8 mouse cellular contexts compared by ENCODE assay signal in genomic region chr7:28570982-28571682, GRCm38 (mm10). TPM values are rescaled to one million over a fixed set of nuclear protein-coding genes. Genes with fewer than 3 reads are reported as not detected.
DNase-seq lines count a peak whose midpoint lies in the region; ATAC-seq lines count a peak whose summit lies in the region.

No protein-coding gene starts in this region.

- WGBS in embryonic facial prominence, embryonic 14.5 days = 36% methylated on average over 5 of the region's 5 CpGs
- WGBS in stomach, embryonic 16.5 days = 25% methylated on average over 5 of the region's 5 CpGs

- peak; percentile 30 for DNase-seq in retina, postnatal 1 day
- DNase-seq in retina, embryonic 14.5 days (ENCODE audit: low spot score) = no peak
- DNase-seq in embryonic facial prominence, embryonic 14.5 days (ENCODE audit: low spot score) = peak; percentile 73
- DNase-seq in kidney, postnatal 14 days = peak; percentile 74
- DNase-seq in layer of hippocampus, adult 9-11 months = no peak
- DNase-seq in gastrocnemius, postnatal 25 days = no peak
- DNase-seq in ovary, postnatal 10 days (ENCODE audit: low spot score) = no peak

- peak overlapping the region; percentile 64 for H3K27ac ChIP-seq in embryonic facial prominence, embryonic 14.5 days (replicated peaks; ENCODE audit: low read depth, low read length)
- peak overlapping the region; percentile 98 for H3K27ac ChIP-seq in stomach, embryonic 16.5 days (ENCODE audit: low read length)

- H3K4me3 ChIP-seq in embryonic facial prominence, embryonic 14.5 days (ENCODE audit: low read depth, low read length) = no peak overlapping the region
- peak overlapping the region; percentile 8; the same call in 1 of the 2 replicates for H3K4me3 ChIP-seq in stomach, embryonic 16.5 days (replicated peaks; ENCODE audit: low read length)

- H3K4me2 ChIP-seq in embryonic facial prominence, embryonic 14.5 days (ENCODE audit: low read depth, low read length) = peak overlapping the region; percentile 22; the same call in 1 of the 2 replicates
- peak overlapping the region; percentile 42 for H3K4me2 ChIP-seq in stomach, embryonic 16.5 days (ENCODE audit: low read depth, low read length)

- peaks cover 11% of the 10 kb centered on the region for H3K4me1 ChIP-seq in embryonic facial prominence, embryonic 14.5 days (ENCODE audit: control insufficient read depth, insufficient read depth, low read length)
- peaks cover 53% of the 10 kb centered on the region for H3K4me1 ChIP-seq in stomach, embryonic 16.5 days (ENCODE audit: control insufficient read depth, insufficient read depth, low read length)

- H3K27me3 ChIP-seq in embryonic facial prominence, embryonic 14.5 days (replicated peaks; ENCODE audit: control insufficient read depth, insufficient read depth, low read length) = no peaks in the 10 kb centered on the region
- no peaks in the 10 kb centered on the region for H3K27me3 ChIP-seq in stomach, embryonic 16.5 days (ENCODE audit: control insufficient read depth, insufficient read depth, low read length)

- no peaks in the 10 kb centered on the region for H3K9me3 ChIP-seq in embryonic facial prominence, embryonic 14.5 days (ENCODE audit: control insufficient read depth, low read length)
- H3K9me3 ChIP-seq in stomach, embryonic 16.5 days (replicated peaks; ENCODE audit: control insufficient read depth, low read length) = no peaks in the 10 kb centered on the region

- ATAC-seq in embryonic facial prominence, embryonic 14.5 days (ENCODE audit: low read depth) = 0 out of 2 replicates have a peak, but pooled peaks have one; percentile 4
- ATAC-seq in stomach, embryonic 16.5 days (ENCODE audit: insufficient read depth, low FRiP score) = no peak

- H3K36me3 ChIP-seq in embryonic facial prominence, embryonic 14.5 days (ENCODE audit: control insufficient read depth, insufficient read depth, low read length) = peaks cover 19% of the 10 kb centered on the region
- H3K36me3 ChIP-seq in stomach, embryonic 16.5 days (ENCODE audit: control insufficient read depth, insufficient read depth, low read length) = peaks cover 15% of the 10 kb centered on the region; the same call in 1 of the 2 replicates

- 0 out of 2 replicates have a peak overlapping the region, but pooled peaks have one; percentile 34 for H3K9ac ChIP-seq in embryonic facial prominence, embryonic 14.5 days (ENCODE audit: low read depth, low read length)
- H3K9ac ChIP-seq in stomach, embryonic 16.5 days (ENCODE audit: low read length) = peak overlapping the region; percentile 56

RNA-seq across cellular contexts. Expression of gene Nccrp1, which starts 24.1 kb away (rescaled TPM):
- polyA plus RNA-seq in embryonic facial prominence, embryonic 14.5 days (2014; fragmentation: Nextera tagmentation; extraction: Ambion mirVana) = 0.17 and 0.43 TPM in 2 replicates
- polyA plus RNA-seq in stomach, embryonic 16.5 days (2015; fragmentation: Nextera tagmentation; extraction: Ambion mirVana) = 19.7 and 34.8 TPM in 2 replicates
- not detected for total RNA-seq in gastrocnemius, postnatal 25 days (2021)

RNA-seq across cellular contexts. Expression of gene Samd4b, which starts 26.8 kb away (rescaled TPM):
- polyA plus RNA-seq in embryonic facial prominence, embryonic 14.5 days (2014; fragmentation: Nextera tagmentation; extraction: Ambion mirVana) = 31.5 and 33.8 TPM in 2 replicates
- 10.9 and 11.2 TPM in 2 replicates for polyA plus RNA-seq in stomach, embryonic 16.5 days (2015; fragmentation: Nextera tagmentation; extraction: Ambion mirVana)
- 10 to 100 TPM in 1 of 2 experiments, 1 to 10 TPM in 1; 9.8 to 14.0 TPM for total RNA-seq in gastrocnemius, postnatal 25 days (2021)

RNA-seq across cellular contexts. Expression of gene Pak4, which starts 26.9 kb away (rescaled TPM):
- 20.7 and 23.5 TPM in 2 replicates for polyA plus RNA-seq in embryonic facial prominence, embryonic 14.5 days (2014; fragmentation: Nextera tagmentation; extraction: Ambion mirVana)
- polyA plus RNA-seq in stomach, embryonic 16.5 days (2015; fragmentation: Nextera tagmentation; extraction: Ambion mirVana) = 54.8 and 64.4 TPM in 2 replicates
- total RNA-seq in gastrocnemius, postnatal 25 days (2021) = 1 to 10 TPM; 3.0 TPM

RNA-seq across cellular contexts. Expression of gene Sycn, which starts 30.4 kb away (rescaled TPM):
- not detected in 2 replicates for polyA plus RNA-seq in embryonic facial prominence, embryonic 14.5 days (2014; fragmentation: Nextera tagmentation; extraction: Ambion mirVana)
- polyA plus RNA-seq in stomach, embryonic 16.5 days (2015; fragmentation: Nextera tagmentation; extraction: Ambion mirVana) = 124 and 215 TPM in 2 replicates
- not detected for total RNA-seq in gastrocnemius, postnatal 25 days (2021)

RNA-seq across cellular contexts. Expression of gene Ifnl3, which starts 48.5 kb away (rescaled TPM):
- not detected in 2 replicates for polyA plus RNA-seq in embryonic facial prominence, embryonic 14.5 days (2014; fragmentation: Nextera tagmentation; extraction: Ambion mirVana)
- polyA plus RNA-seq in stomach, embryonic 16.5 days (2015; fragmentation: Nextera tagmentation; extraction: Ambion mirVana) = not detected in 2 replicates
- not detected for total RNA-seq in gastrocnemius, postnatal 25 days (2021)

Comparison
In these comparisons a context has a peak if more than half of its experiments do, and no peak if none do; other contexts are left out.
1. DNase-seq: peak in retina, postnatal 1 day (single experiment), embryonic facial prominence, embryonic 14.5 days (single experiment) and kidney, postnatal 14 days (single experiment); none in retina, embryonic 14.5 days (single experiment), layer of hippocampus, adult 9-11 months (single experiment), gastrocnemius, postnatal 25 days (single experiment) and ovary, postnatal 10 days (single experiment).
2. RNA of gene Nccrp1, which starts 24.1 kb away (polyA plus RNA-seq): 19.7 to 34.8 TPM in stomach, embryonic 16.5 days; 0.17 to 0.43 TPM in embryonic facial prominence, embryonic 14.5 days; every median in the first group is over 10 times any median in the second.